Mouse (Mus musculus) layer of hippocampus, postnatal 36 days (tissue): Measurements from ENCODE around the gene Tbc1d4. TPM values are rescaled to one million over a fixed set of nuclear protein-coding genes. Genes with fewer than 3 reads are reported as not detected.

ENCODE experiments used
- DNase-seq, 2 experiments: peaks; one replicate each; pipeline ENCODE4 v3.0.0; 2022
- total RNA-seq, 2 experiments: library from RNA; stranded (reverse); gene quantifications; 2 replicates each; pipeline ENCODE4 v1.2.3; 2021

Gene Tbc1d4
- total RNA-seq, result 10 to 100 TPM in 1 of 2 experiments, 1 to 10 TPM in 1; 9.2 to 10.9 TPM

DNA sequence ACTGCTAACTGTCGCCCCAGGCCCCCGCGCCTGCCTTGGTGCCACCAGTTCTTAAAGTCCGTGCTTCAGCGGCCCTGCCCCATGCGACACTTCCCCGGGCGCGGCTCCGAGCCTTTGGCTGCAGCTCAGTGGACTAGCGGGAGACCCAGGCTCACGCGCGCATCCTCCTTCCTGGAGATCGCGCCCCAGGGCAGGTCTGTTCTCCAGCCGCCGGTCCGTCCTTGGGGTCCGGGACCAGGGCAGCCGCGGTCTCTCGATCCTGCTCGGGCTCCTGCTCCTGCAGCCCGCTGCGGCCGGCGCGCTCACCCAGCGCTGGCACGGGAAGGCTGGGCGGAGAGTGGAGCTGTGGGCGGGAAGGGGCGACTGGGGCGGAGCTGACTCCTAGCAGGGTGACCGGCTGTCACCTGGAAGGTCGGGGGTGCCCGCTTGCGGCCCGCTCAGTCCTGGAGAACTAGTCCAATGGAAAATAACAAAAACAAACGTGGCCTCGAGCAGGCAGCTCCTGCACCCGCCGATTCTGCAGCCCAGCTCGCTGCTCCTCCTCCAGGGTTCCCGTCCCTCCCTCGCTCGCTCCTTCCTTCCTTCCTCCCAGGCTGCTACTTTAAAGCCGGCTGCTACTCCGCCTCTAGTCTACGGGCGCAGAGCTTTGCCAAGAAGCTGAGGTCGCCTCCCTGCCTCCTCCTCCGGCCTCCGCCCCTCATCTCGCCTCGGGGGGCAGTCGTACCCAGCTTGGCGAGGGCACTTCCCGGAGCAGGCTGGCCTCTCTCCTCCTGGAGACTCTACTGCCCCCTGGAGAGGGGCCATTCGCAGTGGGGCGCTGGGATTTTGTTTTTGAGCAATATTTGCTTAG, at the start of gene Tbc1d4:
Gene Tbc1d4 (minus strand): TSS at position 673 of the 850 bp plus-strand sequence.
- peak; percentile 67 for DNase-seq

DNA sequence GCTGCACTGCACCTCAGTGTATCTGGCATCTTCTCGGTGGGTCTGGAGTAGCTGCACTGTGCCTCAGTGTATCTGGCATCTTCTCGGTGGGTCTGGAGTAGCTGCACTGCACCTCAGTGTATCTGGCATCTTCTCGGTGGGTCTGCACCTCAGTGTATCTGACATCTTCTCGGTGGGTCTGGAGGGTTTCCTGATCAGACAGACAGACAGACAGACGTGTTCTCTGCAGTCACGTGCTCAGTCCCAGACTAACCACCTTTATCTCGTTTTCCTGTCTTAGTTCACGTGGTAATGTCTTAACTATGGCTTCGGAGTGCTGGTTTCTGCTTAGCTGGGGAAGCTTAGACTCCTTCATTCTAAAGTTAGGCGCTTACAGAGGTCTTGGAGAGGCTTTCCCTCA, 47.3 kb upstream of the Tbc1d4 start:
- no peak for DNase-seq

DNA sequence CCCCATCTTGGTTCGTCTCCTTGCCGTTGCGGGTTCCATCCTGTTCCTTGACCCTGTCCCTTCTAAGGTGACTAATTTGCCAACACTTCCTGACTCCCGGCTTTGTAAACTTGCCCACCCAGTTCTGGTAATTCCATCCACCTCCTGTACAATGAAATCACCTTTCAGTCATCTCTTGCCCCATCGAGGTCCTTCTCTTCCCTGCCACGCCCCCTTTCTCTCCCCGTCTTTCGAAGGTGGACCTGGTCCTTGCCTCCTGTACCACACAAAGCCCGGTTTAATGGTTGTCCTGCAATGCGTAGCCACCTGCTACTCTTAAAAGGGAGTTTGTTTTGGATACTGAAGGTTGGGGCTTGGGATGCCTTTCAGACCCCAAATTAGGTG, 45.5 kb upstream of the Tbc1d4 start:
- DNase-seq, result no peak

DNA sequence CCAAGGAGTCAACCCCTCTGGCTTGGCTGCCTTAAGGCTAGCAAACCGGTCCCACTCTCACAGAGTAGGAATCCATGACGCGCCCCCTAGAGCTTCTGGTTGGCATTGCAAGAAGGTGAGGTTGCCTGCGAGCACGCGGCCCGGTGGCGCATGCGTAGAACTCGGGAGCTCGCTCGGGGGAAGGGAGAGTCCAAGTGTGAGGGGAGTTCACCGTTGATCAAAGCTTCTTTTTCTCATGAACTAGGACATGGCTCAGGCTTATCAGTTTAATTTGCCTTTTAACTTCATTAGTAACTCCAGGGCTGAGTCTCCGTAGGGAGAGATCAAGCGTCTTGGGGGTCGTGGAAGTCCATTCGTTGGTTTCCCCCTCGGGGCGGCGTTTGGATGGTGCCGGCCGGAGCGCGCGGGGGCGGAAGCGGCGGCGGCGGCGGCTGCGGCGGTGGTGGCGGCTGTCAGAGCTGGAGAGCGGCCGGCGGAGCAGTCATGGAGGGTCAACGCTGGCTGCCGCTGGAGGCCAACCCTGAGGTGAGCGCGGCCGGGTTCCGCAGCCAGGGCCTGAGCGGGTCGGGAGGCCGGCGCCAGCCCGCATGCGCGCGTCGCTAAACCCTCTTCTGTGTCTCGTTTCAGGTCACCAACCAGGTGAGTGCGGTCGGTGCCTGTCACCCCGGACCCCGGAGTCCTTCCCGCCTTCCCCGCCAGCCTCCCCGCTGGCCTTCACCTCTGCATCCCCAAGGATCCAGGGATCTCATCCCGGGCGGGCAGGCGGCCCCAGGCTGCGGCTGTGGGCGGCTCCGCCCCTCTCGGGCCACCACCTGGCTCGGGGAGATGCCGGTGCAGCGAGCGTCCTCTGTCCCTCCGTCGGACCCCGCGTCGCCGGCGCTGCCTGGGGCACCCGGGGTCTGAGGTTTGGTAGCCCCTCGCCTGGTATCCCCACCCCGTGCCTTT, 44.9 kb upstream of the Tbc1d4 start, which contains the start of gene Uchl3:
Gene Uchl3 (plus strand): TSS at position 387 of the 945 bp plus-strand sequence.
- peak; percentile 93 to 95 for DNase-seq

DNA sequence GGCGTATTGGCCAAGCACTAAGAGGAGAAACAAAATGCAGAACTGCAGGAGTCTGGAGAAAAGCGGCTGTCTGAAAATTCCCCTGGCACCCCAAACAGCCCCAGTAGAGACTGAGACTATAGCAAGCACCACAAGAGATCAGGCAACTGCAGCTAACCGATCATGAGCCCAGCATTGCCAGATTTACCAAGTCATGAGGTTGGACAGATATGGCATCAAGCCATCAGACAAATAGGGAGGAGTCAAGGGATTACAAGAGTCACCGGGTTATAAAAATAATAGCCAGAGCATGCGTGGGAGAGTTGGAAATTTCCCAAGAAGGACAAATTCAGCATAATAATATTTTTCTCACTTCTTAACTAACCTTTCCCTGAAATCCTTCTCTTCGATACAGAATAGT, 43.6 kb upstream of the Tbc1d4 start:
- DNase-seq, result no peak

DNA sequence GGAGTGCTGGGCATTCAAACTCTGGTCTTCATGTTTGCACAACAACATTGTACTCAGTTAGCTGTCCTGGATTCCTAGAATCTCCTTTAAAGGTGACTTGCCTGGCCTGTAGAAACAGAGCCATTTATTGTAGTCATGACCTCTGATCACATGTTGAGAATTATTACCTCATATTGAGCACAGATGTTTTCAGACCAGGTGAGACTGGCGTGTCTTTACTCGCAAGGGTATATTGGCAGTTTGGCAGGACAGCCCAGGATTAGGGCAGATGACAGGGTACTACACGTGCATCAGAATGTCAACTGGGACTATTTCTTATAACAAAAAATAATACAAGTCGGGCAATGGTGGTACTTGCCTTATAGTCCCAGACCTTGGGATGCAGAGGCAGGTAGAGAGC, 41.6 kb upstream of the Tbc1d4 start:
- no peak for DNase-seq

DNA sequence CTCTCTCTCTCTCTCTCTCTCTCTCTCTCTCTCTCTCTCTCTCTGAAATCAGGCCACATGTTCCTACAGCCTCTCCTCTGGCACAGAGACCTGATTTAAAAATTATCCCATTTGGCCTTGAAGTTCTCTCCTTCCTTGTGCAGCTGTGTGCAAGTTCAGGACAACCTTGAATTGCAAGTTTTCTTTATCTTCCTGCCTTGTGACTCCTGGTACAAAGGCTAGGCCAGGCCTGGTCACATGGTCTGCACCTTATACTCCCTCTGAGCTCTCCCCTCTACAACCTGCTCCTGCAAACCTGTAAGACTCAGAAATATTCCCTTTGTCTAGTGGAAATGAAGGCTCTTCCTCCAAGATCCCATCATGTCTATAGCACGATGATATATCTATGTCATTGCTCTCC, 36.0 kb upstream of the Tbc1d4 start:
- DNase-seq, result no peak

DNA sequence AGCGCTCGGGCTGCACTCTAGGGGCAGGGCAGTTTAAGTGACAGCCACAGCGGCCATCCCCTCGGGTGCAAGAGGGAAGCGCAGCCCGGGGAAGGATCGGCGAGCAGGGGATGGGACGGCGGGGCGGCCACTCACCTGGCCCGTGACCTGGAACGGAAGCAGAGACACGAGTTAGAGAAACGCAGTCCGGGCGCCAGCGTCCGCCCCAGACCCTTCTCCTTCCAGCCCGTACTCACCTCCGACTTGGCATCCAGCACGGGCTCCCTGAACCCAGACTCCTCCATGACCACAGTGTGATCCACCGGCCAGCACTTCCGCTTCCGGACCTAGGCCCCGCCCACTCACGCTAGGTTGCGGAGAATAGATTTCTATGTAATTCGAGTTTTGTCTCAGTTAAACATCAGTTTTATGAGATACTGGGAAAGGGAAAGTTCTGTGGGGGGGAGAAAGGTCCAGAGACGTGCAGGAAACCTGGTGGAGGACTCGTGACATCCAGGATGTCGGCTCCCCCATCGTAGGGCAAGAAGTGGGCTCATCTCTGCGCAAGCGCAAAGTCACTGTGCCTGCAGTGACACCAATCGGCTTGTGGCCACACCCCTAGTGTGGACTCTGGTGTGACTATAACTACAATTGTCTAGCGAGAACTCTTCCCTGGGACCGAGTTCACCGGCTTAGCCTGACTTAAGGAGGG, 31.3 kb upstream of the Tbc1d4 start, which contains the start of gene Commd6:
Gene Commd6 (minus strand): TSS at position 534 of the 691 bp plus-strand sequence.
- peak; percentile 88 to 89 for DNase-seq

DNA sequence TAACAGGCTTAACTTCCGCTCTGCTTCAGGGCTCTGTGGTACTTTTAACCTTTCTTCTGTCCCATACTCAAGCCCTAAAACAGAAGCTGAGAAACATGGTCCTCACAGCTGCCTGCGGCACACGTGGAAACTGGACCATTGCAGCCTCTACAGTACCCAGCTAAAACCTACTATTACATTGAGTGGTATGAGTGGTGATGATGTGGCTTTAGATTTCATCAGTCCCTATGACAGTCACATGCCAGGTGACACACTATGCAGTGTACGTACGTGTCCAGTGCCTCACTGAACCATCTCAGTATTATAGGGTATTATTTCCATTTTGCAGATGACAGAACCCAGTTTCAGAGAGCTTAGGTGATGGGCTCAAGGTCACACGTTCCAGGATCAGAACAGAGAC, 28.4 kb upstream of the Tbc1d4 start:
- DNase-seq, result no peak

DNA sequence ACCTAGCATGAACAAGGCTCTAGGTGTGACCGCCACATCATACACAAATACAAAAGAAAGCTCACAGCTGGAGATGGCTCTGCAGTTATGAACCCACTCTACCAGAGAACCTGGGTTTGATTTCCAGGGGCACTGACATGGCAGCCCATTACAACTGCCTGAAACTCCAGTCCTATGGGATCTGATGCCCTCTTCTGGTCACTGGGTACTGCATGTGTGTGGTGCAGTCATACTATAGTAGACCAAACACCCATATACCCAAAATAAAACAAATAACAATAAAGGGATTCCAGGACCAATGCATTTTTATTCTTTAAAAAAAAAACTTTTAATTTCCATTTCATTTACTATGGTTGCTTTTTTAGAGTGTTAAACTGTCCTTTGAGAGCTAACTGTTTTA, 26.8 kb upstream of the Tbc1d4 start:
- no peak for DNase-seq

DNA sequence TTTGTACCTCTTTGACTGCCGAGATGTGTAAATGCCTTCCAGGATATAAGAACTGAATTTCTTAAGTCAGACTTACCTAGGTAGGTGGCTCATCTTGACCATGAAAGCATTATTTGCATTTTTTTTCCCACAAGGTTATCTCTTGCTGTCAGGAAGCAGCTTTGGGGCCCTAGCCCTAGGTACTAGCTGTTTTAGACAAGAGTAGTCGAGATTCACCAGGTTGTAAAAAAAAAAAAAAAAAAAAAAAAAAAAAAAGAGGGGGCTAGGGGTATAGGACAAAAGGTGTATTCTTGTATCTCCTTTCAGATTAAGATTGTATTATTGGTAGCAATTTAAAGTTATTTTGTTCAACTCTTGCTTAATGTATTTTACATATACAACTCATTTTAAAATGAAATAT, 21.6 kb upstream of the Tbc1d4 start:
- DNase-seq, result no peak

DNA sequence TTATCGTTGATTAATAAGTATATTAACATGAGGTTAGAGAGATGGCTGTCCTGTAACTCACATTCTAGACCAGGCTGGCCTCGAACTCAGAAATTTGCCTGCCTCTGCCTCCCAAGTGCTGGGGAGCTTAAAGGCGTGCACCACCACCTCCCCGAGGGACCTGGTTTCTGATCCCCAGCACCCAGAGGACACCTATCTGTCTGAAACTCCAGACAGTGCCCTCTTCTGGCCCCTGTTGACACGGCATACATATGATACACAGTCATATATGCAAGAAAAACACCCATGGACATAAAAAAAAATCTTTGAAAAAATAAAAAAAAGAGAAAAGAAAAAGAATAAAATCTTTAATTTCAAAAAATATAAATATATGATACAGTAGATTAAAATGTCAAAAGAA, 8.7 kb upstream of the Tbc1d4 start:
- no peak for DNase-seq

DNA sequence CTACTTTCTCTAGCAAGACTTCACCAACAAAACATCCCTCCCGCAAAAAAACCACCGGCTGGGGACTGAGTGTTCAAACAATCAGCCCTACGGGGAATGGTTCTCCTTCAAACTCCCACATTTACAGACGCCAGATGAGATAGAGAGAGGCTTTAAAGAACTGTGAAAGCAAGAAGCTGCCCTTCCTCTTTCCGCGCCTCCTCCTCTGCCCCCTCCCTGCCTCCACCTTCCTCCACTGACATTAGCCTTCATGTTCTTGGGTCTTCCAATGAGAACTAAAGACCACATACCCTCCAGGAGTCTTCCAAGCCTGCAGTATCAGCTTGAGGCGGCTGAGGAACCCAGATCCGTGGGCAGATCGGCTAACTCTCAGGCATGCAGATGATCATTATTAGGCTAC, 7.2 kb upstream of the Tbc1d4 start:
- DNase-seq, result no peak

DNA sequence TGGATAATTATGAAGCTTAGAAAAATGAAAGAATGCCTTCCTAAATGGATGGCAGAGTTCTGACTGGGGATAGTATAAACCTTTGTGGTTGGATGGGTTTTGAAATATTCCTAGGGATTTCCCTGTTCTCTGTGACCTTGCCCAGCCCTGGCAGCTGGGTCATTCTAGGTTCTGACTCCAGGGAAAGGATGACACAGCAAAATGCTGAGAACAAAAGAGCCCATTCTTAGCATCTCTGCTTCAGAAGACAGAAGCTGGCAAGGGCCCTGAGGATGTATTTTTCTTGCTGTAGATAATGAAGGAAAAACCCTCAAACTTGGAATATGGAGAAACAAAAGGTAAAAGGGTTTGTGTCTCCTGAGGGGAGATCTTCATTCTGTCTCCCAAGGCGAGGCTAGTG, 4.2 kb upstream of the Tbc1d4 start:
- DNase-seq, result no peak

DNA sequence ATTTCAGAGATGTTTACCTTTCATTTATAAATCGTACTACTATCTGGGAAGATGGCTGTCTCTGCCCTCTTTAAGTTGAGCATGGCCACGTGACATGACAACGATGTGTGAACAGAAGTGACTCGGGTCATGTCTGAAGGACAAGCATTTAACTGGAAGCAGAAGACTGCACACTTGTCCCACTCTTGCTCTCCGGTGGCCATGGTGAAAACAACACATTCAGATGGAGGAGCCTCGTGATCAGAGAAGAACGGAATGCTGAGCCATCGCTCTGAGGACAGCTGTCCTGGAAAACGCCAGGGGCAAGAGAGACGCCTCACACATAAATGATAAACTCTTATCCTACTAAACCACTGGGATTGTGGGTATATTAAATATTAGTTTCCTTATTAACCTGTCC, 1.7 kb upstream of the Tbc1d4 start:
- no peak for DNase-seq

DNA sequence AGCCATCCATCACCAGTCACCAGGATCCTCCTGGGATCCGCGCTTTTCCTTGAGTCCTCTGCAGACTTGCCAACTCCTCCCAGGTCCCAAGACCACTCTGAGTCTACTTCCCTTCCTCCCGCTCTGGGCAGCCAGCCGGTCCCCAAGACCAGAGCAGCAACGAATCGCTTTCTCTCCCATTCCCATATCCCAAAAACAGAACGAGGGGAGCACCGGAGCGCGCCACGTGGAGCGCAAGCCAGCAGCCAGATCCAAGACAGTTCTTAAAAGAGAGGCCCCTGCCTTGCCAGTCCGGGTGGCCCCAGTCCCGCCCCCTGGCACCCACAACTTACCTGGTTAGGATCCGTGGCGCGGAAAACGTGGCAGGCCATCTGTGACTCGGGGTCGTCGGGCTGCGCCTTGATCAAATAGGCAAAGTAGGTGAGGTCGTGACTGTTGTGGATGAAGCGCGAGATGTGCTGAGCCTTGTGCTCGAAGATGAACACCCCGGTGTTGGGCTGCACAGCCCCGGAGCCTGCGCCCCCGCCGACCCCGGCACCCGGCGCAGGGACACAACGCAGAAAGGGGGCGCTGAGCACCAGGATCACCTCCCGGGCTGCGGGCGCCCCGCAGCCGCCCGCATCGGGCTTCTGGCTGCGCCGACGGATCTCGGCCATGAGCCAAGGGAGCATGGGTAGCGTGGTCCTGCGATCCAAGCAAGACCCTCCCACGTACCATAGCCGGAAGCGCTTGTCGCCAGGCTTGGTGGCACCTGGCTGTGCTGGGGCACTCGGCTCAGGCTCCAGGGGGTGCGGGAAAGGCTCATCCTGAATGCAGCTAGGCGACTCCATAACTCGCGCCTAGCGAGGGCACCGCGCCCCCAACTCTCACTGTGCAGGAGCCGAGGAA, 1.1 kb downstream of the Tbc1d4 start:
- peak; percentile 15 to 18 for DNase-seq

DNA sequence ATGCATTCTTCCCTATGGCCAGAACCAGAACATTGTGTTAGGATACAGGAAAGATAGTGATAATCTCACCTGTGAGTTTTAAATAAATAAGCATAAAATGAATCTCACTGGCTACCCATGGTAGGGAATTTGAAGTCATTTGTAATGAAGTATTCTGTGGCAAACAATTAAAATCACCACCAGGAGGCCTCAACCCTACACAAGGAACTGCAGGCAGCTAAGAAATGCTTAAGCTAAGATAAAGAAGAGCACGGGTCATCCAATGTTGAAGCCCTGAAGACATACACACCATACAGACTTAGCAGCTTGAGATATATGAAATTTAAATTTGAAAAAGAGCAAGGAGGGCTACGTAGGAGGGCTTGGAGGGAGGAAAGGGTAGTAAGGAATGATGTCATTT, 3.1 kb downstream of the Tbc1d4 start:
- no peak for DNase-seq

DNA sequence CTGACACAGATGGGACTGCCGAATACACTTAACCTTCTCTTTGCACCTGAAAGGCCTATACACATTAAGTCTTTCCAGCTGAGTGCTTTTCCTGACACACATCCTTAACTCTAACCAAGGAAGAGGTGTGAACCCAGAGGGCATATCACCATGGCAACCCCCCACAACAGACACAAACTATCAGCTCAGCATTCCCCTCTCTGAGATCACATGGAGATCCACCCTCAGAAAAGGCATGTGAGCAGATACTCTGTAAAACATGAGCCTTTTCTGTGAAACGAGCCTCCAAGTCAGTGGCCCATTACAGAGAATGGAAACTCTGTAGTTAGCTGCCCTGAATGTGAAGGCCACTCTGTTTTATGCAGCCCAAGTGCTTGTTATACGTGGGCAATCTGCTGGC, 6.1 kb downstream of the Tbc1d4 start:
- DNase-seq, result no peak

DNA sequence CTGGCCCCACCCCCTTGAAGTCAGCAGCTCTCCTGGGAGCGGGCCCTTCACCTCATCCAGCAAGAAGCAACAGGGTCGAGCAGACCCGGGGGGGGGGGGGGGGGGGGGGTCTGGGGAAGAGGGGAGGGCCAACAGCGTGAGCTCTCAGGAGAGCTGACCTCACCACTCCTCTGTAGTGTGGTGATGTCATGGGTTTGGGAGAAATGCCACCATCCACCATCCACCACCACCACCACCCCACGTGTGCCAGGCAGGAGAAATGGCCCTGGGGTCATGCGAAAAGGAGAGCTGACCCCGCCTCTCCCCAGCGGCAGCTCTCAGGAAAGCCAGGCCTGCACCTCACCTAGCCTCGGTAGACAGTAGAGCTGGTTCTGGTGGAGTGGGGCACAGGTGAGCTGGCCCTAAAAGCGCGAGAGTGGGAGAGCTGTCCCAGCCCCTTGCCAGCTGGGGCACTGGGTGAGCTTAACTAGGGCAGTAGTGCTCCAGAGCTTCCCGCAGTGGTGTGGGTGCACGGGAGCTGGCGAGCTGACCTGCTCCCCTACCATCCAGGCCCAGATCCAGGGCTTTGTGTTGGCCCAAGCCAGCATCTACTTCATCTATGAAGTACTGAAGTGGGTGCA, 11.8 kb downstream of the Tbc1d4 start:
- DNase-seq, result no peak

DNA sequence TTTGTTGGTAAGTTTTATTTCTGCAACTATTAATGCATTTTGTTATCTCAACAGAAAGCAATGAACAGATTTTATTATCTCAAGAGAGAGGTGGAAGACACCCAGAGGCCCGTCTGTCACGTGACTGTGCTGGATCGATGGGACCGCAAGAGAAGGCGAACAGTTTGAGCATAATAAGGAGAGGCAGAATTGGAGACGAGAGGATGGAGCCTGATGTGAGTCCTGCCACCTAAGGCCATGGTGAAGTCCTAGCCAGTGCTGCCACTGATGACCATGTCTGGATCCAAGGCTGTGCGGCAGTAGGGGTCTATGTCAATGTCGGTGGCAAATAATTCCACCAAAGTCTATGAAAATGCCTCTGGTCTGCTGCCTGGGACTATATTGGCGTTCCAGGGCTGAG, 12.3 kb downstream of the Tbc1d4 start:
- no peak for DNase-seq
